Comparison of ENCODE assay signal across 22 mouse cellular contexts in the genomic region with DNA sequence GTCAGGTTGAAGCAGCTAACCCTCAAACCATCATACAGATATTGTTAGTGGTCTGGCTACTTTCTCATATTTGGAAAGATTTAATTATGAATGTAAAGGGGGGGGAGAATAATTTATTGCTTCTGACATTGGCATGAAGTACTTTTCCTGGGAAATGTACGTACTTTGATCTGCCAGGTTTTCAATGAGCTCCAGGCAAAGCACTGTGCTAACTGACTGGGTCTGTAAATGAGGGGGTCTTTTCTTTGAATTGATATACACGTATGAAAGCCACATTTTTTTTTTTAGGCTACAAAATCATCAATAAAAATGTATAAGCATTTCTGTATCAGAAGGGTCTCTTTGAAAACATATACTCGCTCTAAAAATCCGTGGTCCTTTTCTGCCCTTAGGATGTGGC. TPM values are rescaled to one million over a fixed set of nuclear protein-coding genes. Genes with fewer than 3 reads are reported as not detected.
DNase-seq lines count a peak whose midpoint lies in the region; ATAC-seq lines count a peak whose summit lies in the region.
"Had no signal": no experiment of that assay in that cellular context is flagged by ENCODE, and none has a peak within 500 bp of the region (broad histone marks: within the 10 kb centered on the region; RNA-seq: fewer than 3 reads in every experiment).

No protein-coding gene starts in this region.

- ATAC-seq in forebrain, embryonic 11.5 days (replicated peaks; ENCODE audit: low FRiP score), result no peak
- no peak for ATAC-seq in hindbrain, embryonic 15.5 days (ENCODE audit: low FRiP score, low read depth)
- no peak for ATAC-seq in hindbrain, embryonic 16.5 days
- ATAC-seq in limb, embryonic 11.5 days (ENCODE audit: insufficient number of reproducible peaks, low FRiP score, low TSS enrichment, low read depth), result peak; percentile 45; the same call in 1 of the 2 replicates

- H3K4me1 ChIP-seq in forebrain, embryonic 10.5 days, result peaks cover 59% of the 10 kb centered on the region
- peaks cover 4% of the 10 kb centered on the region; the same call in 1 of the 2 replicates for H3K4me1 ChIP-seq in forebrain, embryonic 11.5 days (replicated peaks; ENCODE audit: control insufficient read depth, insufficient read depth, low read length)
- peaks cover 12% of the 10 kb centered on the region; the same call in 1 of the 2 replicates for H3K4me1 ChIP-seq in hindbrain, embryonic 15.5 days (replicated peaks)
- H3K4me1 ChIP-seq in hindbrain, embryonic 16.5 days (ENCODE audit: control insufficient read depth, insufficient read depth, low read depth, low read length), result no peaks in the 10 kb centered on the region; the same call in 1 of the 2 replicates
- H3K4me1 ChIP-seq in embryonic facial prominence, embryonic 10.5 days, result peaks cover 98% of the 10 kb centered on the region
- H3K4me1 ChIP-seq in limb, embryonic 11.5 days (ENCODE audit: control insufficient read depth, insufficient read depth, low read length), result peaks cover 66% of the 10 kb centered on the region

- no peak overlapping the region for H3K9ac ChIP-seq in forebrain, embryonic 11.5 days (ENCODE audit: low read length)
- no peak overlapping the region for H3K9ac ChIP-seq in hindbrain, embryonic 15.5 days
- no peak overlapping the region for H3K9ac ChIP-seq in hindbrain, embryonic 16.5 days (ENCODE audit: low read depth, low read length)
- no peak overlapping the region for H3K9ac ChIP-seq in limb, embryonic 11.5 days (ENCODE audit: low read length)
- H3K9ac ChIP-seq: neural tube, embryonic 15.5 days had no signal

- WGBS in forebrain, embryonic 10.5 days, result 58% methylated on average over 4 of the region's 4 CpGs
- 69% methylated on average over 4 of the region's 4 CpGs for WGBS in forebrain, embryonic 11.5 days
- WGBS in hindbrain, embryonic 15.5 days, result 66% methylated on average over 4 of the region's 4 CpGs
- 65% methylated on average over 4 of the region's 4 CpGs for WGBS in hindbrain, embryonic 16.5 days
- WGBS in embryonic facial prominence, embryonic 10.5 days, result 48% methylated on average over 4 of the region's 4 CpGs
- 15% methylated on average over 4 of the region's 4 CpGs for WGBS in limb, embryonic 11.5 days

- no peak for DNase-seq in forebrain, embryonic 10.5 days (ENCODE audit: extremely low spot score, low spot score)
- no peak for DNase-seq in forebrain, embryonic 11.5 days (ENCODE audit: low spot score)
- no peak for DNase-seq in embryonic facial prominence, embryonic 10.5 days (ENCODE audit: low spot score)
- DNase-seq in limb, embryonic 11.5 days (ENCODE audit: low spot score), result peak; percentile 31
- DNase-seq in thymus, postnatal 36 days, result no peak
- no peak for DNase-seq in spleen, postnatal 10 days (ENCODE audit: low spot score in 2 of 2)
- DNase-seq: cerebellum, postnatal 36 days; gastrocnemius, postnatal 10 days; heart, adult 18-20 months; heart, postnatal 10 days; left cerebral cortex, postnatal 4 days; lung, postnatal 10 days; right cerebral cortex, postnatal 25 days had no signal

- no peak overlapping the region for H3K4me2 ChIP-seq in forebrain, embryonic 11.5 days (ENCODE audit: low read depth, low read length, severe bottlenecking)
- H3K4me2 ChIP-seq in hindbrain, embryonic 15.5 days, result no peak overlapping the region
- H3K4me2 ChIP-seq in hindbrain, embryonic 16.5 days (ENCODE audit: low read length), result no peak overlapping the region
- H3K4me2 ChIP-seq in limb, embryonic 11.5 days (ENCODE audit: low read depth, severe bottlenecking), result no peak overlapping the region
- H3K4me2 ChIP-seq: neural tube, embryonic 15.5 days had no signal

- H3K27ac ChIP-seq in forebrain, embryonic 10.5 days, result peak overlapping the region; percentile 51
- H3K27ac ChIP-seq in forebrain, embryonic 11.5 days (ENCODE audit: low read depth, low read length), result no peak overlapping the region
- 0 out of 2 replicates have a peak overlapping the region, but pooled peaks have one; percentile 34 for H3K27ac ChIP-seq in hindbrain, embryonic 15.5 days (replicated peaks)
- H3K27ac ChIP-seq in hindbrain, embryonic 16.5 days (ENCODE audit: low read depth, low read length), result no peak overlapping the region
- peak overlapping the region; percentile 88 for H3K27ac ChIP-seq in embryonic facial prominence, embryonic 10.5 days (replicated peaks)
- peak overlapping the region; percentile 100 for H3K27ac ChIP-seq in limb, embryonic 11.5 days (replicated peaks; ENCODE audit: low read depth, low read length)
- H3K27ac ChIP-seq: kidney, postnatal 0 days; layer of hippocampus, adult 2 months; neural tube, embryonic 15.5 days had no signal

- no peaks in the 10 kb centered on the region for H3K27me3 ChIP-seq in forebrain, embryonic 10.5 days (ENCODE audit: poor library complexity, severe bottlenecking)
- H3K27me3 ChIP-seq in forebrain, embryonic 11.5 days (ENCODE audit: control insufficient read depth, insufficient read depth, low read length), result no peaks in the 10 kb centered on the region
- no peaks in the 10 kb centered on the region for H3K27me3 ChIP-seq in hindbrain, embryonic 15.5 days
- H3K27me3 ChIP-seq in hindbrain, embryonic 16.5 days (replicated peaks; ENCODE audit: control insufficient read depth, insufficient read depth, low read length), result no peaks in the 10 kb centered on the region
- H3K27me3 ChIP-seq in embryonic facial prominence, embryonic 10.5 days (replicated peaks; ENCODE audit: low read depth, poor library complexity, severe bottlenecking), result no peaks in the 10 kb centered on the region
- no peaks in the 10 kb centered on the region for H3K27me3 ChIP-seq in limb, embryonic 11.5 days (ENCODE audit: control insufficient read depth, insufficient read depth, low read length)
- H3K27me3 ChIP-seq: neural tube, embryonic 15.5 days had no signal

- H3K4me3 ChIP-seq in forebrain, embryonic 10.5 days, result no peak overlapping the region
- H3K4me3 ChIP-seq in forebrain, embryonic 11.5 days (ENCODE audit: low read depth, low read length), result no peak overlapping the region
- no peak overlapping the region for H3K4me3 ChIP-seq in hindbrain, embryonic 15.5 days
- no peak overlapping the region for H3K4me3 ChIP-seq in hindbrain, embryonic 16.5 days (ENCODE audit: low read length)
- no peak overlapping the region for H3K4me3 ChIP-seq in embryonic facial prominence, embryonic 10.5 days
- H3K4me3 ChIP-seq in limb, embryonic 11.5 days (ENCODE audit: low read depth, low read length), result no peak overlapping the region
- H3K4me3 ChIP-seq: layer of hippocampus, adult 2 months; megakaryocyte, embryonic 14.5 days; myocyte; neural tube, embryonic 15.5 days had no signal

- H3K36me3 ChIP-seq in forebrain, embryonic 10.5 days (replicated peaks), result no peaks in the 10 kb centered on the region
- no peaks in the 10 kb centered on the region for H3K36me3 ChIP-seq in forebrain, embryonic 11.5 days (ENCODE audit: control insufficient read depth, insufficient read depth, low read length)
- H3K36me3 ChIP-seq in hindbrain, embryonic 15.5 days, result no peaks in the 10 kb centered on the region
- H3K36me3 ChIP-seq in hindbrain, embryonic 16.5 days (ENCODE audit: control insufficient read depth, insufficient read depth, low read length), result no peaks in the 10 kb centered on the region
- no peaks in the 10 kb centered on the region for H3K36me3 ChIP-seq in embryonic facial prominence, embryonic 10.5 days (replicated peaks)
- no peaks in the 10 kb centered on the region for H3K36me3 ChIP-seq in limb, embryonic 11.5 days (ENCODE audit: control insufficient read depth, insufficient read depth, low read length)
- H3K36me3 ChIP-seq: neural tube, embryonic 15.5 days had no signal

- no peaks in the 10 kb centered on the region for H3K9me3 ChIP-seq in forebrain, embryonic 10.5 days
- no peaks in the 10 kb centered on the region for H3K9me3 ChIP-seq in forebrain, embryonic 11.5 days (ENCODE audit: control insufficient read depth, low read length)
- H3K9me3 ChIP-seq in hindbrain, embryonic 15.5 days, result no peaks in the 10 kb centered on the region
- H3K9me3 ChIP-seq in hindbrain, embryonic 16.5 days (ENCODE audit: control insufficient read depth, low read length), result no peaks in the 10 kb centered on the region
- no peaks in the 10 kb centered on the region for H3K9me3 ChIP-seq in embryonic facial prominence, embryonic 10.5 days
- H3K9me3 ChIP-seq in limb, embryonic 11.5 days (ENCODE audit: control insufficient read depth, low read length), result no peaks in the 10 kb centered on the region
- H3K9me3 ChIP-seq: megakaryocyte, embryonic 14.5 days; neural tube, embryonic 15.5 days had no signal

RNA-seq across cellular contexts. Expression of a gene that starts 41.3 kb away (rescaled TPM):
- not detected in 2 replicates for polyA plus RNA-seq in forebrain, embryonic 10.5 days (2016; fragmentation: Nextera tagmentation; extraction: Ambion mirVana)
- polyA plus RNA-seq in forebrain, embryonic 11.5 days (2014; fragmentation: Nextera tagmentation; extraction: Ambion mirVana), result not detected in 2 replicates
- polyA plus RNA-seq in hindbrain, embryonic 15.5 days (2015; fragmentation: Nextera tagmentation; extraction: Ambion mirVana), result 0.16 and 0.25 TPM in 2 replicates
- polyA plus RNA-seq in hindbrain, embryonic 16.5 days (2015; fragmentation: Nextera tagmentation; extraction: Ambion mirVana), result 0.25 TPM in 1 of 2 replicates, not detected in the other
- polyA plus RNA-seq in embryonic facial prominence, embryonic 10.5 days (2016; fragmentation: Nextera tagmentation; extraction: Ambion mirVana), result not detected in 2 replicates
- not detected in 2 replicates for polyA plus RNA-seq in limb, embryonic 11.5 days (2014; fragmentation: Nextera tagmentation; extraction: Ambion mirVana)
- polyA plus RNA-seq: intestine, embryonic 14.5 days; kidney, postnatal 0 days; liver, embryonic 16.5 days; myocyte had no signal

RNA-seq across cellular contexts. Expression of a gene that starts 51.8 kb away (rescaled TPM):
- polyA plus RNA-seq in forebrain, embryonic 10.5 days (2016; fragmentation: Nextera tagmentation; extraction: Ambion mirVana), result 21.0 and 25.0 TPM in 2 replicates
- 30.1 and 30.6 TPM in 2 replicates for polyA plus RNA-seq in forebrain, embryonic 11.5 days (2014; fragmentation: Nextera tagmentation; extraction: Ambion mirVana)
- 35.4 and 36.6 TPM in 2 replicates for polyA plus RNA-seq in hindbrain, embryonic 15.5 days (2015; fragmentation: Nextera tagmentation; extraction: Ambion mirVana)
- 36.2 and 37.1 TPM in 2 replicates for polyA plus RNA-seq in hindbrain, embryonic 16.5 days (2015; fragmentation: Nextera tagmentation; extraction: Ambion mirVana)
- 27.2 and 27.8 TPM in 2 replicates for polyA plus RNA-seq in embryonic facial prominence, embryonic 10.5 days (2016; fragmentation: Nextera tagmentation; extraction: Ambion mirVana)
- 46.6 and 49.8 TPM in 2 replicates for polyA plus RNA-seq in limb, embryonic 11.5 days (2014; fragmentation: Nextera tagmentation; extraction: Ambion mirVana)

Comparison
In these comparisons a context has a peak if more than half of its experiments do, and no peak if none do; other contexts are left out.
1. H3K27ac ChIP-seq: peak in forebrain, embryonic 10.5 days (single experiment), hindbrain, embryonic 15.5 days (single experiment), embryonic facial prominence, embryonic 10.5 days (single experiment) and limb, embryonic 11.5 days (single experiment); none in forebrain, embryonic 11.5 days (single experiment) and hindbrain, embryonic 16.5 days (single experiment).